Mouse (Mus musculus): ENCODE measurements around the gene Vash1. TPM values are rescaled to one million over a fixed set of nuclear protein-coding genes. Genes with fewer than 3 reads are reported as not detected.
A peak's percentile ranks its signal among the peaks of the same experiment; 100 is the strongest.

Vash1 gene
- total RNA-seq, 1 experiment from 2014 or later = 0.91 TPM

DNA sequence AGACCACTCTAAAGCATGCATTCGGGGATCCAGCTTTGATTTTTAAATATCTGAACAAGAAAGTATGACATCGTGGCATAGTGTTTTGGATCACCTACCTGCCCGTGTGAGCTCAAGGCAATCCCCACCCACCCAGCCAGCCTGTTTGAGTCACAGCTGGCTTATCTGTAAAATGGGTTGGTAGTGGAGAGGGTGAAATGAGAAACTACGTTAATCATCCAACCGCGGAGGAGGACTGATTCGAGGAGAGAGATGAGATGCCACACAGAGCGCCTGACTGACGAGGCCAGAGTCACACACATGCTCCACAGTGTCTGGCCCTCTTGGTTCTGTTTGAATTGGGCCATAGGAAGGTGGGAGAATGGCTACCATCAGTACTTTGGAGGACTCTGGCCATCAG is 3.1 kb downstream of the Vash1 start:
- no peak for ATAC-seq (replicated peaks; ENCODE audit: low read depth, poor library complexity, severe bottlenecking)

GRCm38 (mm10) chr12:86682178-86682577 is 3.7 kb downstream of the Vash1 start:
- ATAC-seq (replicated peaks; ENCODE audit: low read depth, poor library complexity, severe bottlenecking) = no peak

DNA sequence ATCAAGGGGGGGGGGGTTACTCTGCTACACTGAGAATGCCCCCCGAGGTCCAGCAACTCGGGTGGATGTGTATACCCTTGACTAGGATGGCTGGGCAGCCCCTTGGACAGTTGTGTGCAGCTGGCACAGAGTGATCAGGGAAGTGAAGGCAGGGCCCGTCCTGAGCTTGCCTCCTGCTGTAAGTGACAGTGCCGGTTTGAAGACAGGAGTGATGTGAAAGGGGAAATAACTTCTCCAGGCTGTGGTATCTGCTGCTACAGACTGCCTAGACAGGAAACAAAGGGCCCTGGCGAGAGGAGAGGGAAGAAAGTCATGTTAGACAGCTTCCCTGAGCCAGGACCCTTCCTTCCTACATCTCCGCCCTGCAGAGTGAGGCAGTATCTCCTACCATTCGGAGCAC is 5.2 kb downstream of the Vash1 start:
- peak; percentile 69 for ATAC-seq (replicated peaks; ENCODE audit: low read depth, poor library complexity, severe bottlenecking)

- ATAC-seq (replicated peaks; ENCODE audit: low read depth, poor library complexity, severe bottlenecking) = no peak
These were observed 6.8 kb downstream of the Vash1 start for GRCm38 (mm10) chr12:86685275-86685674.

GRCm38 (mm10) chr12:86686551-86687330 is 8.2 kb downstream of the Vash1 start:
- peak; percentile 62 for ATAC-seq (replicated peaks; ENCODE audit: low read depth, poor library complexity, severe bottlenecking)

- no peak for ATAC-seq (replicated peaks; ENCODE audit: low read depth, poor library complexity, severe bottlenecking)
These were observed 9.0 kb downstream of the Vash1 start for GRCm38 (mm10) chr12:86687445-86687955.

GRCm38 (mm10) chr12:86687971-86688573 is 9.6 kb downstream of the Vash1 start:
- ATAC-seq (replicated peaks; ENCODE audit: low read depth, poor library complexity, severe bottlenecking) = no peak

DNA sequence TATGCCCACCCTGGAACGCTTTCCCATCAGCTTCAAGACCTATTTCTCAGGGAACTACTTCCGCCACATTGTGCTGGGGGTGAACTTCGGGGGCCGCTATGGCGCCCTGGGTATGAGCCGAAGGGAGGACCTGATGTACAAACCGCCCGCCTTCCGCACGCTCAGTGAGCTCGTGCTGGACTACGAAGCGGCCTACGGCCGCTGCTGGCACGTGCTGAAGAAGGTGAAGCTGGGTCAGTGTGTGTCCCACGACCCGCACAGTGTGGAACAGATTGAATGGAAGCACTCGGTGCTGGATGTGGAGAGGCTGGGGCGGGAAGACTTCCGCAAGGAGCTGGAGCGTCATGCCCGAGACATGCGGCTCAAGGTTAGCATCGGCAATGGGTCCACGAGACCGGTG is 10.4 kb downstream of the Vash1 start:
- no peak for ATAC-seq (replicated peaks; ENCODE audit: low read depth, poor library complexity, severe bottlenecking)

DNA sequence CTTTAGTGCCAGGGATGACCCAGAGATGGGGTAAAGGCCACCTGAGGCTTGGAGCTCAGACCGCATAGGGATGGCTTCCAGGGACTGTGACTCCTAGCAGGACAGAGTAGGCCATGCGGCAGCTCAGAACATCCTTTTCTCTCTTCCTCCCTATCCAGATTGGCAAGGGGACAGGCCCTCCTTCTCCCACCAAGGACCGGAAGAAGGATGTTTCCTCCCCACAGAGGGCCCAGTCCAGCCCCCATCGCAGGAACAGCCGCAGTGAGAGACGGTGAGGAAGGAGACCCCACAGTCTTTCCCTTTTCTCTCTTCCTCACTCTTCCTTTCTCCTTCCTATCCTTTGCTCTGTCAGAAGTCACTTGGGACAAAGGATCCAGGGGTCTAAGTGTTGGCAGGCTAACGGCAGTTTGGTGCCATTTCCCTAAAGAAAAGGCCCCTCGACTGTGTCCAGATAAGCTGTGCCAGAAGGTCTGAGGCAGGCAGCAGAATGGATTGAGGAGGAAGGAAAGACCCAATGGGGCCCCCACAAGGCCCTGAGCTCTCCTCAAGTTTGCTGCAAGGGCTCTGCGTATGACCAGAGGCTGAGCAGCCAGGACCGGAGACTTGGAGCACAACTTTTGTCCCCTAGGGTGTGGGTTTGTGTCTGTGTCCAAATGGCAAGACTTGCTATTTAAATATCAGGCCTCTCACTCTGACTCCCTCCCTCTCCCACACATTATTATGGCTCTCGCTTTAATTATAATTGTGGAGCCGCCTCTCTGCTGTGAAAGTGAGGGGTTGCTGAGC is 12.4 kb downstream of the Vash1 start:
- ATAC-seq (replicated peaks; ENCODE audit: low read depth, poor library complexity, severe bottlenecking) = no peak

GRCm38 (mm10) chr12:86692471-86693356 is 14.2 kb downstream of the Vash1 start:
- ATAC-seq (replicated peaks; ENCODE audit: low read depth, poor library complexity, severe bottlenecking) = no peak

GRCm38 (mm10) chr12:86693389-86693788 is 14.9 kb downstream of the Vash1 start:
- ATAC-seq (replicated peaks; ENCODE audit: low read depth, poor library complexity, severe bottlenecking) = peak; percentile 26; the same call in 1 of the 2 replicates

- no peak for ATAC-seq (replicated peaks; ENCODE audit: low read depth, poor library complexity, severe bottlenecking)
These were observed 15.9 kb downstream of the Vash1 start for GRCm38 (mm10) chr12:86694441-86694840.

DNA sequence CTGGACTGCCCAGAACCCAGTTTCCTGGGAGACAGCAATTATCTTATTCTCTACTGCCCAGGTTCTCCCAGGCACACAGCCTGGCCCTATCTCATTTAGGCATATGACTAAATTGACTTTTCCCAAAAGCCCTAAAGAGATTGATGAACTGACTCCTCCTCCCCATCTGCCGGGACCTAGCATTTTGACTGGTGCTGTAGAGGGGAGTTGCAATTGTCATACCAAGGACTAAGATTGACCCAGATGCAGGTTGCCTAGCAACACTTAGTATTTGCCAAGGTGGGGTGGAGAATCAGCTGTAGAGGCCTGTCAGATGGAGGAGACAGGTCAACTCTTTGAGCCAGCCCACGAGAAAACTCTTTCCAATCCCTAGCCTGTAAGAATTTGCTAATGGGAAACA is 19.5 kb downstream of the Vash1 start:
- ATAC-seq (replicated peaks; ENCODE audit: low read depth, poor library complexity, severe bottlenecking) = no peak

DNA sequence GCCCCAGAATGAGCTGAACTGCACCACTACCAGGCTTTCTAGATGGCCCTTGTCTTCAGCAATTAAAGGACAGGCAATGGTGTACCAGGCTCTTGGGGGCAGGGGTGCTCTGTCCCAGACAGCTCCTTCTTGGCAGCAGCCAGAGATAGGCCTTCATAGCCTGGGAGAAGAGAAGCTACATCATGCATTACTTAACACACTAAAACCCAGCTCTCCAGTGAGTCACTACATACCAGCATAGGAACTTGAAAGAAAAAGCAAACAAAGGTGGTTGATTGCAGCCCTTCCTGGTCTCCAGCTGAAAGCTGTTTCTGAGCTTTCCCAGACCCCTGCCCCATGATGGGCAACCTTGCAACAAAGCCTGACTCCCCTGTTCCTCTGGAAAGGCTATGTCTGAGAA is 20.0 kb downstream of the Vash1 start:
- no peak for ATAC-seq (replicated peaks; ENCODE audit: low read depth, poor library complexity, severe bottlenecking)

GRCm38 (mm10) chr12:86699965-86700926 is 21.7 kb downstream of the Vash1 start:
- ATAC-seq (replicated peaks; ENCODE audit: low read depth, poor library complexity, severe bottlenecking) = no peak

DNA sequence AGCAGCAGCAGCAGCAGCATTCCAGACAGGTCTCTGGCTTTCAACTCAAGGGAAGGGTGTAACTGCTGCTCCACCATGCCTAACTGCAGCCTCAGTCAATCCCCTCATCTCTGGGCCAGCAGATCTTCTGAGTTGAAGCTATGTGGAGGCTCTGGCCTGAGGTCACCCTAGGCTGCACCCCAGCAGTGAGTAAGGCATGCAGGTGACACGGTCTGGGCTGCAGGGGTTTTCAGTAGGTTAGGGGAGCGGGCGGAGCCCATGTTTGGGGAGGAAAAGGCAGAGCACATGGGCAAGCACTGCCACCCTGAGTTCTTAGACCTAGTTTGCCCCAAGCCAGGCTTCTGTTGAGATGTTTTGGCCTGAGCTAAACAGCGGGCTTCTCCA is 22.4 kb downstream of the Vash1 start:
- no peak for ATAC-seq (replicated peaks; ENCODE audit: low read depth, poor library complexity, severe bottlenecking)

DNA sequence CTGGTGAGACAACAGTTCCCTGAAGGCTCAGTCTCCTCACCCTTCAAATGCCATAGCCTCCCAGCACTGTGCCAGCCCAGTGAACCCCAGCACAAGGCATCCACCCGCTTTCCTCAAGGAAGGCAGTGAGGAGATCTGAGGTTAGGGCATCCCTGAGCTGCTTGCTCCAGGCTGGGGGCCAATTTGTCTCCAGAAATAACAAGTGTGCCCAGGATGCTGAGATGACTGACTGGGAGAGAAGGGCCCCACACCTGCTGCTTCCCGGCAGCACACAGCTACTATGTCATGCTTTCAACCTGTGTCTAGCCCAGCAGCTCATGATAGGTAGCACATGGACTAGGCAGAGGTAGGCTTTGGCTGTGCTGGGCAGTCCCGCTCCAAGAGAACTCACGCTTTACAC is 23.0 kb downstream of the Vash1 start:
- no peak for ATAC-seq (replicated peaks; ENCODE audit: low read depth, poor library complexity, severe bottlenecking)

GRCm38 (mm10) chr12:86702690-86703089 is 24.2 kb downstream of the Vash1 start:
- no peak for ATAC-seq (replicated peaks; ENCODE audit: low read depth, poor library complexity, severe bottlenecking)

DNA sequence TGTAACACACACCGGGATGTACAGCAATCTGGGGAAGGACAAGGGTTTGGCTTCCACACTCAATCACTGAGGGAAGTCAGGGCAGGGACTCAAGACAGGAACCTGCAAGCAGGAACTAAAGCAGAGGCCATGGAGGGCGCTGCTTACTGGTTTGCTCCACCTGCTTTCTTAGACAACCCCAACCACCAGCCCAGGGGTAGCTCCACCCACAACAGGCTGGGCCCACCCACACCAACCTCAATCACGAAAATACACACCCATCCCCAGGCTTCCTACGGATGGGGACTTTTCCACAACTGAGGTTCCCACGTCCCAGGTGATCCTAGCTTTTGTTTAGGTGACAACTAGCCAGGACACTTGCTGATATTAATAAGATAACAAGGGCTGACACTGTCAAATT is 27.3 kb downstream of the Vash1 start:
- no peak for ATAC-seq (replicated peaks; ENCODE audit: low read depth, poor library complexity, severe bottlenecking)

Data from common myeloid progenitor, adult 5-6 weeks (primary cell).